Mouse (Mus musculus): ENCODE results near the gene Babam2.

- TF ChIP-seq CTCF (IDR thresholded peaks at IDR 0.05; ENCODE audit: extremely low read depth, insufficient read length, insufficient replicate concordance, low read depth, low read length): no peak
- TF ChIP-seq POLR2A (IDR thresholded peaks at IDR 0.05; ENCODE audit: low read depth, low read length): no peak
Measured at GRCm38 (mm10) chr5:32061854-32062253, 364.4 kb downstream of the Babam2 start.

Measured in small intestine, adult 2 months (tissue).